Mouse (Mus musculus) erythroblast, embryonic 14.5 days (primary cell): ENCODE data around the gene Arl6. TPM values are rescaled to one million over a fixed set of nuclear protein-coding genes. Genes with fewer than 3 reads are reported as not detected.

Experiments
- H3K27me3 ChIP-seq: 2 replicates; pipeline ENCODE4 v1.6.1; 2012; ENCODE audit warnings: inconsistent platforms; ENCODE audit not compliant: control insufficient read depth
- H3K36me3 ChIP-seq: 2 replicates; pipeline ENCODE4 v1.6.1; 2012; ENCODE audit warnings: mild to moderate bottlenecking, inconsistent platforms; ENCODE audit not compliant: control insufficient read depth
- H3K4me1 ChIP-seq: 2 replicates; pipeline ENCODE4 v1.6.1; 2012; ENCODE audit warnings: inconsistent platforms; ENCODE audit not compliant: control insufficient read depth
- H3K4me3 ChIP-seq: replicated peaks from 2 replicates; pipeline ENCODE3; 2012; ENCODE audit warnings: moderate library complexity, mild to moderate bottlenecking, inconsistent platforms
- H3K9me3 ChIP-seq: 2 replicates; pipeline ENCODE4 v1.6.1; 2012; ENCODE audit warnings: low read length, inconsistent platforms, mixed read lengths; ENCODE audit not compliant: control insufficient read depth
- GATA1 ChIP-seq: IDR thresholded peaks from 2 replicates; pipeline ENCODE4 v1.6.1; 2012; ENCODE audit warnings: low read length, inconsistent platforms, mixed read lengths
- TAL1 ChIP-seq: IDR thresholded peaks from 3 replicates; pipeline ENCODE4 v1.6.1; 2012; ENCODE audit warnings: low read length, inconsistent platforms, mixed read lengths
- polyA plus RNA-seq: library from polyadenylated mRNA; stranded (reverse); fragments of >175 nt; gene quantifications from 2 replicates; pipeline ENCODE4 v1.2.3, GENCODE M21; 2012

The Arl6 gene
- polyA plus RNA-seq, 1 experiment = 0.15 TPM

DNA sequence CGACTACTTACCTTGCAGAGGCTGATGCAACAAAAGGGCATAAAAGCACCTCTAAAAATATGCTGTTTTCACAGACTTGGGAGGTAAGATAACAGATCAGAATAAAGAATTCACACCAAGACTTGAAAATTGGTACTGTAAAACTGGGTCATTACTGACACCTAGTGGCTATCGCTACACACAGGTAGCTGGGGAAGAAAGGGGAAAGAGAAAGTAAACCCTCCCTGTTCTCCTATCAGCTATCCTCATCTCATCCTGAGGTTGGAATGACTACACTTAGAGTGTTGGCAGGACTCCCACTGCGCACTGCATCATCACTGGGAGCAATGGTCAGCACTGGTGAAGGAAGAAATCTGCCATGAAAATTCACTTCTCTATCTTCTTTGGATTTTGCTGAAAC is 22.0 kb downstream of the Arl6 start:
- H3K27me3 ChIP-seq = no peaks in the 10 kb centered on the region
- no peaks in the 10 kb centered on the region for H3K9me3 ChIP-seq
- no peak overlapping the region for H3K4me3 ChIP-seq

DNA sequence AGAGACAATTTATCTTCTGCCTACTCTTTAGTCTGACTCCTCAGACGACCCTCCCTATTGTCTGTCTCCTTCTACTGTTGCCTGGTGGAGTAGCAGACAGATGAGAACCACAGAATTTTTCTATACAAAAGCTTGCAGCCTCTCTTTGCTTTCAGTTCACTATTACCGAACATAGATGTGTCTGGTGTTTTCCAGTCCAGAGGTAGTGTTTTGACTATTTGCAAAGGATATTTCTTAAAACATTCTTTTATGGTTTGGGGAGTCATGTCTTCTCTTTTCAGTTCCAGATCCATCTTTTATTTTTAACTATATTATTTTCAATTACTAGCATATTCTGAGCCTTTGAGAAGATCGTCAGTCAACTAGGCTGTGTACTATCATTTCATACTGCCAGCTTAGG is 23.5 kb downstream of the Arl6 start:
- Histone ChIP-seq H3K4me3 (no peak overlapping the region), H3K27me3 (no peaks in the 10 kb centered on the region), H3K36me3 (no peaks in the 10 kb centered on the region), H3K4me1 (no peaks in the 10 kb centered on the region), H3K9me3 (no peaks in the 10 kb centered on the region)
- no peak for TF ChIP-seq TAL1
- no peak for TF ChIP-seq GATA1

More for the DNA sequence above, 22.0 kb downstream of the Arl6 start:
- H3K4me1 ChIP-seq = no peaks in the 10 kb centered on the region
- no peaks in the 10 kb centered on the region for H3K36me3 ChIP-seq
- TF ChIP-seq GATA1 (no peak), TAL1 (no peak)

DNA sequence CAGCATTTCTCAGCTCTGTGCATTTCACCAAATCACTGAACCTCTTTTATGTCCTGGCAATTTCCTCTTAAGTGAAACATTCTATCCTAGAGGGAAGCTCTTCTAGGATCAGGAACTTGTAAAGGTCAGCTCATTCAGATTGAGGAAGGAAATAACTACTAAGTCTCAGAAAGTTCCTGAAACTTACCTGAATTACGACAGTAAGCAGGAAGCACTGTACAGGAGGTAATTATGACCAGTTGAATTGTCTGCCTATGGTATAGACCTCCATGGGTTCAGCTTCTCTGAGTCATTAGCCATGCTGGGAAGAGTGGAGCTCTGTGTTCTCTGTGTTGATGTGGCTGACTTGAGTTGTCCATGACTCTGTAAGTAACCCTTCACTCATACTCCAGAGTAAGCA is 28.4 kb downstream of the Arl6 start:
- Histone ChIP-seq H3K27me3 (no peaks in the 10 kb centered on the region), H3K4me1 (no peaks in the 10 kb centered on the region), H3K4me3 (no peak overlapping the region), H3K9me3 (peaks cover 4% of the 10 kb centered on the region; the same call in 1 of the 2 replicates), H3K36me3 (no peaks in the 10 kb centered on the region)
- no peak for TF ChIP-seq TAL1
- TF ChIP-seq GATA1 = no peak

DNA sequence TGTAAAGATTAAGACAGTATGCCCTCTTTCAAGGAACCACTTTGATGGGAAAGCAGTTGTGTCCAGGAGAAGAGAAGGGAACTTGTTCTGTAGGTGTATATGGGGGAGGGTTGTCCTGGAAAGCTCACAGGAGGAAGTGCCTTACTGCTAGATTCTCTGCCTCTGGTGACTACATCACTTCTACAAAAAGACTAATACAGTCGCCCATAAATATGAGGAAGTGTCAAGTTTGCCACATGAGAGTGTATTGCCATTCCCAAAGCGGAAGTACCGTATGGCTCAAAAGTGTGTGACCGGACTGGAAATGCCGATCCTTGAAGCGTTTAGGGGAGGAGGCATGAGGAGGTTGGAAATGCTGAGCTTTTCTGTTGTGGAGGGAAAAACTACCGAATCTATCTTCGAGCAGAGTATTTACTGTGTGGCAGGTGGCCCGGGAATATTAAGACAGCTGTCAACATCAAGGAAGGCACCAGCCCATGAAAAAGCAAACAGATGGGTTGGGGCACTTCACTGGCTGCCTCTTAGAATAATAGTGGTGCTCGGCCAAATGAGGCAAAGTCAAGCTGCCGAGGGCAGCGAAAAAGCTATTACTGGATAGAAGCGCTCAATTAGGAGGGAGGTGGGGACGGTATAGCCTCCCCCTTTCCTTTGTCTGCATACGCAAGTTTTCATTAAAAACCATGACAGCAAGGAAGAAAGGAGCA is 35.0 kb downstream of the Arl6 start:
- no peaks in the 10 kb centered on the region for H3K36me3 ChIP-seq
- no peaks in the 10 kb centered on the region for H3K4me1 ChIP-seq
- H3K27me3 ChIP-seq = peaks cover 28% of the 10 kb centered on the region
- peaks cover 4% of the 10 kb centered on the region; the same call in 1 of the 2 replicates for H3K9me3 ChIP-seq
- H3K4me3 ChIP-seq = no peak overlapping the region
- TF ChIP-seq TAL1 (no peak), GATA1 (no peak)

DNA sequence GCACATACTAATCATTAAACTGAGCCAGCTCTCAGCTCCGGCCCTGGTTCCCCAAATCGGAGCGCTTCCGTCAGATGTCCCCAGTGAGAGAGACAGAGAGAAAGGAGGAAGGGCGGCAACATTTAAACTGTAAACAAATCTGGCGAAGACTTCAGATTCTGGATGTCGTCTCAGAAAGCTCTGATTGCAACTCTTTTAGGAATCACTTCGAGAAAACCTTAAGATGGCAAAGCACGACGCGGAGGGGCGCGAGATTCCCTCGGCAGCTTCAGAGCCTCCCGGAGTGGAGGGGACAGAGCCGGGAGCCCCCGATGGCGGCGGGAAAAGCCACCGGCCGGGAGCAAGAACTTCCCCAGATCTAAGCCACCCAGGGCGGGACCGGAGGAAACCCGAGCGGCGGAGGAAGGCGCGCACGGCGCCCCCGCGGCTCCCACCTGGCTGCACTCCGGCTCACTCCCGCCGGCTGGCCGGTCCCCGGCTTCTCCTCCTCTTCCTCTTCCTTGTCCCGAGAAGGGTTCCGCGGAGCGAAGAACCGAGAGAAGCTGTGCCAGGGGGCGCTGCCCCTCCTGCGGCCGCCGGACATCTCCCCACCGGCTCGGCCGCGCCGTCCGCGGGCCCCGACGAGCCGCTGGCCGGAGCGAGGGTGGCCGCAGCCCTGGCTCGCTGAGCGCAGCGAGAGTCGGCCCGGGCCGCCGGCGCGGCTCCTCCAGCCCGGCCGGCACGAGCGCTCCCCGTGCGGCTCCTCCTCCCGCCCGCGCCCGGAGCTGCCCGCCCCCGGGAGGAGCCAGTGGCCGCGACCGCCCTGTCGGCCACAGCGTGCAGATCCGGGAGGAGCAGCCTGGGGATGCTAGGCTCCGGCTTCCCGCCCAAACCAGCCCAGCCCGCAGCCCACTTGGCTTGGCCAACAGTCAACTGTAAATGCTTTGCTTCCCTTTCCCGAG is 38.6 kb downstream of the Arl6 start, which contains the start of gene Crybg3:
Gene Crybg3, minus strand, starts transcription at position 669 of the 941 bp plus-strand sequence.
- H3K4me3 ChIP-seq = peak within 1 kb of the TSS; percentile 48
- peaks cover 28% of the 10 kb centered on the region for H3K27me3 ChIP-seq
- H3K4me1 ChIP-seq = no peaks in the 10 kb centered on the region
- TF ChIP-seq GATA1 (no peak), TAL1 (no peak)
- no peaks in the 10 kb centered on the region for H3K36me3 ChIP-seq
- no peaks in the 10 kb centered on the region for H3K9me3 ChIP-seq

DNA sequence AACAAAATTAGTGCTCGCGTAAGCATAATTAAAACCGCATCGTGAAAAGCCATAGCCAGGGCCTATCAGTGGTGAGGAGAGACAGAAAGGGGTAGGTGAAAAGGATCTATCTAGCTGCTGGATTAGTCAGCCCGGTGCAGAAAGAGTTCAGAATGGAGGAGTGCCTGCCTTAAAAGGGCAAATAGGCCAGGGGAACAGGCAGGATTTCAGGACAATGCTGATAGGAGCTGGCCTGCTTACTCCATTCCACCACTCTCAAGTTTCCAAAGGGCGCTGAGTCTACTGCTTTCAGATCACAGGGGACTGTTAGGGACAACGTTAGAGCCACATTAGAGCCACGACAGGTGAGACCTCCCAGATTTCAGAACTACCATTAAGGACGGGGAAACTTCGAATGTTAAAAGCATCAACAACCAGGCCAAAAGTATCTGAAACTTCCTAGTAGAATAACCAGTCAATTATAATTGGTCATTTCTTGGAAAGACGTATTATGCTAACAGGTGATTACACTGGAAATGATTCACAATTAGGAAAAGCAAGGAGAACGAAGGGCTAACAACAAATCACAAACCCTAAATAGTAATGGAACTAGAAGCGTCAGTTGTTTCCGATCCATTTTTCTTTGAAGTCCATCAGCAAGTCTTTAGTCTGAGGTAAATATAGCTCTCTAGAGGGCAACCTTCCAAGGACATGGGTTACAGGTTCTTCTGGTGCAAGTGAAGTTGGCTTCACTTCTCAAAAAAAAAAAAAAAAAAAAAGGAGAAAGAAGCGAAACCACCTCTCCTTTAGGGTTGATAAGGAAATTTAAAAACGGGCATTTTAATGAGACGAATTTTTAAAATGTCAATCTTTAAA is 39.6 kb downstream of the Arl6 start:
- Histone ChIP-seq H3K27me3 (peaks cover 28% of the 10 kb centered on the region), H3K4me3 (no peak overlapping the region), H3K36me3 (no peaks in the 10 kb centered on the region), H3K4me1 (no peaks in the 10 kb centered on the region), H3K9me3 (no peaks in the 10 kb centered on the region)
- TF ChIP-seq TAL1 (no peak), GATA1 (no peak)

DNA sequence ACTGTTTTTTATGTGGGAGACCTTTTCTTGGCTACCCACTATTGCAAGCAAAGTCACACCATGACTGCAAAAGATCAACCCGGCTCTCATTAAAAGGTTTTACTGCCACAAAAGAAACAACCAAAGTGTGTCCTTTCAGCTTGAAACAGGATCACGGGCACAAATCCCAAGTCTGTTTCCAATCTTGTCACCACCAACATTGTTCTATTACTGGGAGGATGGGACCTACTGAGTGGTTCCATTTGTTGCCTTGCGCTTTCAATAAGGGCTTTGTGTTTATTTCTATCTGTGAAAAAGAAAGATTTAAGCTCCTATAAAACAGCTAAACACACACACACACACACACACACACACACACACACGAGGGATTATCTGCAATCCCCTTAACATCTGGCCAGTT is 40.2 kb downstream of the Arl6 start:
- Histone ChIP-seq H3K9me3 (no peaks in the 10 kb centered on the region), H3K27me3 (peaks cover 28% of the 10 kb centered on the region), H3K36me3 (no peaks in the 10 kb centered on the region), H3K4me1 (no peaks in the 10 kb centered on the region), H3K4me3 (no peak overlapping the region)
- TF ChIP-seq GATA1 (no peak), TAL1 (no peak)

DNA sequence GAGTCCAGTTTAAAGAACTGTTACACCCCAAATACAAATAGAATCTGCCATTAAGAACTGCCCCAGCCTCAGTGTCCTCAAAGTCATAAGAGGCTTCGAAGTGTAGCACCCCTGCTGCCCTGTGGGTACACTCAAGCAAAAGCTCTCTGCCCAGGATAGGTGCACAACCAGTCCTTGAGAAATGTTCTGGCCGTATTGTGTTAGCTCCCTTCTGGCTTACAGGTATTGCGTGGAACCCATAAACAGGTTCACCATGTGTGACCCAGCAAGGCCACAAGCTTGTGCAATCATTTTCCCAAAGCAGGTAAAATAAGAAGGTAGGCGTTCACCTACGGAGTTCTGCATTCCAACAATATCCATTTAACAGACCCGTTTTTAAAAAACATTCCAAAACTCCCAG is 41.9 kb downstream of the Arl6 start:
- Histone ChIP-seq H3K4me1 (no peaks in the 10 kb centered on the region), H3K27me3 (peaks cover 28% of the 10 kb centered on the region)

More for the DNA sequence above, 41.9 kb downstream of the Arl6 start:
- no peaks in the 10 kb centered on the region for H3K9me3 ChIP-seq
- no peaks in the 10 kb centered on the region for H3K36me3 ChIP-seq
- no peak overlapping the region for H3K4me3 ChIP-seq
- TF ChIP-seq TAL1 (no peak), GATA1 (no peak)
